Mouse (Mus musculus): ENCODE data around the gene Chtop. TPM values are rescaled to one million over a fixed set of nuclear protein-coding genes. Genes with fewer than 3 reads are reported as not detected.
A peak's percentile ranks its signal among the peaks of the same experiment; 100 is the strongest.

Chtop gene
- polyA plus RNA-seq, 1 experiment from 2014 or later = 72.2 TPM

GRCm38 (mm10) chr3:90540904-90541303 is 31.6 kb upstream of the Chtop start:
- H3K9ac ChIP-seq (ENCODE audit: low read length) = peak overlapping the region; percentile 38
- DNase-seq (ENCODE audit: low spot score) (no peak), ATAC-seq (ENCODE audit: low FRiP score, low TSS enrichment) (peak; percentile 35; the same call in 1 of the 2 replicates)
- peak overlapping the region; percentile 17; the same call in 1 of the 2 replicates for H3K4me3 ChIP-seq (ENCODE audit: low read depth, low read length)
- H3K36me3 ChIP-seq (ENCODE audit: control insufficient read depth, insufficient read depth, low read length) = no peaks in the 10 kb centered on the region
- no peaks in the 10 kb centered on the region for H3K4me1 ChIP-seq (replicated peaks; ENCODE audit: control insufficient read depth, insufficient read depth)
- H3K4me2 ChIP-seq (replicated peaks; ENCODE audit: low read depth) = peak overlapping the region; percentile 36
- no peaks in the 10 kb centered on the region for H3K9me3 ChIP-seq (ENCODE audit: control insufficient read depth, low read length)
- TF ChIP-seq EP300 (optimal IDR thresholded peaks at IDR 0.05) (no peak), CTCF (IDR thresholded peaks at IDR 0.05; ENCODE audit: low read depth) (no peak)
- WGBS = 54% methylated on average over 4 of the region's 4 CpGs
- peak overlapping the region; percentile 74 for H3K27ac ChIP-seq (replicated peaks)
- H3K27me3 ChIP-seq (ENCODE audit: control insufficient read depth, insufficient read depth, low read length) = no peaks in the 10 kb centered on the region

DNA sequence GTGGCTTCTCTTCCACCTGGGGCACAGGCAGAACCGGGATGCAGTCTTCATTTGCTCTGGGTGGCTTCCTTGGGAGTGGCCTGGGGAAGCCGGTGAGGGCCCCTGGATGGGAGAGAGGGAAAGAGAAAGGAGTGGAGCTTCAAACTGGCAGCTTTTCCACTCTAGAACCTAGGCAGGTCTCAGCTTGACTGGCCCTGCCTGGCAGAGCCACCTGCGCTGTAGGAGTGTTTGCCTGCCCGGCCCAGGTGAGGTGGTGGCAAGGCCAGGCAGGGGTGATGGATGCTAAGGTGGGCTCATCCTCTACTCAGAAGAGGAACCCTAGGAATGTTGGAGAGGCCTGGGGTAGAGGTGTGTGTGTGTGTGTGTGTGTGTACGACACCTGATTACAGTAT is 28.6 kb upstream of the Chtop start:
- Histone ChIP-seq H3K36me3 (ENCODE audit: control insufficient read depth, insufficient read depth, low read length) (no peaks in the 10 kb centered on the region), H3K4me3 (ENCODE audit: low read depth, low read length) (peak overlapping the region; percentile 46), H3K9ac (ENCODE audit: low read length) (peak overlapping the region; percentile 63), H3K4me2 (replicated peaks; ENCODE audit: low read depth) (peak overlapping the region; percentile 68), H3K9me3 (ENCODE audit: control insufficient read depth, low read length) (no peaks in the 10 kb centered on the region), H3K27me3 (ENCODE audit: control insufficient read depth, insufficient read depth, low read length) (no peaks in the 10 kb centered on the region), H3K4me1 (replicated peaks; ENCODE audit: control insufficient read depth, insufficient read depth) (no peaks in the 10 kb centered on the region), H3K27ac (replicated peaks) (peak overlapping the region; percentile 95)
- TF ChIP-seq CTCF (IDR thresholded peaks at IDR 0.05; ENCODE audit: low read depth) (no peak), EP300 (optimal IDR thresholded peaks at IDR 0.05) (no peak)
- peak; percentile 54 for ATAC-seq (ENCODE audit: low FRiP score, low TSS enrichment)
- no peak for DNase-seq (ENCODE audit: low spot score)
- 56% methylated on average over 5 of the region's 5 CpGs for WGBS

DNA sequence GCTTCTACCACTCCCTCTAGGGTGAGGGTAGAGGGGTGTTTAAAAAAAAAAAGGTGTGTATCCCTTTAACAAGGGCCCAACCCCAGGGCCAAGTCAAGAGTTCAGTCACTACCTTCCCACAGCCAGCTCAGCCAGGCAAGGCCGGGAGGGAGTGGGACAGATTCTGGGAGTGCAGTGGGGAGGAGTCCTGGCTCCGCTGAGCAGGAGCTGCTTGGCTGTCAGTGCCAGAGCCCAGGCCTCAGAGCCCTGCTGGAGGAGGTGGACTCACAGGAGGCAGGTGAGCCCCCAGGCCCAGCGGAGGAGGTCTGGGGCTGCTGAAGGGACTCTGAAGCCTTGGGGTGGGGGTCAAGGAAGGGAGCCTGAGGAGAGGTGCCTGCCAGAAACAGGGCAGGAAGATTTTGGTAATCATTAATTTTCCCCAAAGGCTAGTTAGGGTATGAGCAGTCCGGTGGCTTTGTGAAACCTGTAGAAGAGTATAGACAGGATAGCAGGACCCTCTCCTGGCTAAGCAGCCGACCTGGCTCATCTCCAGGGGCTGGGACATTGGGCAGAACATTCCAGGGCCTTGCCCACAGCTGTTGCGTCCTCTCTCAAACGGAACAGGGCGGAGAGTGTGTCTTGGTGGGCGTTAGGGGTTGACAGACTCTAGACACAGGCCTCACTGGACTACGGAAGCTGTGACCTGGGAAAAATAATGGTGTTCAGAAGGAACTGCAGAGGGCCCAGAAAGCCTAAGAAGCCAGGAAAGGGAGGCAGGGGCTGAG is 28.0 kb upstream of the Chtop start, which contains the start of gene S100a16:
Gene S100a16 (plus strand): TSS at position 114 of the 764 bp plus-strand sequence.
- DNase-seq (ENCODE audit: low spot score) = peak; percentile 85
- no peaks in the 10 kb centered on the region for H3K27me3 ChIP-seq (ENCODE audit: control insufficient read depth, insufficient read depth, low read length)
- peak within 1 kb of the TSS; percentile 68 for H3K4me2 ChIP-seq (replicated peaks; ENCODE audit: low read depth)
- H3K4me3 ChIP-seq (ENCODE audit: low read depth, low read length) = peak within 1 kb of the TSS; percentile 46
- peak; percentile 90 for ATAC-seq (ENCODE audit: low FRiP score, low TSS enrichment)
- H3K9ac ChIP-seq (ENCODE audit: low read length) = peak within 1 kb of the TSS; percentile 63
- 22% methylated on average over 10 of the region's 10 CpGs for WGBS
- H3K4me1 ChIP-seq (replicated peaks; ENCODE audit: control insufficient read depth, insufficient read depth) = no peaks in the 10 kb centered on the region
- peak within 1 kb of the TSS; percentile 95 for H3K27ac ChIP-seq (replicated peaks)
- H3K9me3 ChIP-seq (ENCODE audit: control insufficient read depth, low read length) = no peaks in the 10 kb centered on the region
- H3K36me3 ChIP-seq (ENCODE audit: control insufficient read depth, insufficient read depth, low read length) = no peaks in the 10 kb centered on the region
- no peak; the same call in 1 of the 2 replicates for TF ChIP-seq CTCF (IDR thresholded peaks at IDR 0.05; ENCODE audit: low read depth)
- TF ChIP-seq EP300 (optimal IDR thresholded peaks at IDR 0.05) = no peak

- no peaks in the 10 kb centered on the region for H3K9me3 ChIP-seq (ENCODE audit: control insufficient read depth, low read length)
- WGBS = 70% methylated on average over 1 of the region's 1 CpGs
- no peak for TF ChIP-seq EP300 (optimal IDR thresholded peaks at IDR 0.05)
- no peak for TF ChIP-seq CTCF (IDR thresholded peaks at IDR 0.05; ENCODE audit: low read depth)
- ATAC-seq (ENCODE audit: low FRiP score, low TSS enrichment) (no peak), DNase-seq (ENCODE audit: low spot score) (no peak)
- H3K4me3 ChIP-seq (ENCODE audit: low read depth, low read length) = no peak overlapping the region
- no peaks in the 10 kb centered on the region for H3K27me3 ChIP-seq (ENCODE audit: control insufficient read depth, insufficient read depth, low read length)
- H3K9ac ChIP-seq (ENCODE audit: low read length) = no peak overlapping the region
- no peaks in the 10 kb centered on the region for H3K4me1 ChIP-seq (replicated peaks; ENCODE audit: control insufficient read depth, insufficient read depth)
- no peak overlapping the region for H3K27ac ChIP-seq (replicated peaks)
- no peaks in the 10 kb centered on the region for H3K36me3 ChIP-seq (ENCODE audit: control insufficient read depth, insufficient read depth, low read length)
- H3K4me2 ChIP-seq (replicated peaks; ENCODE audit: low read depth) = no peak overlapping the region
Measured at GRCm38 (mm10) chr3:90535446-90535845, 26.1 kb upstream of the Chtop start.

GRCm38 (mm10) chr3:90531713-90532112 is 22.4 kb upstream of the Chtop start:
- Histone ChIP-seq H3K9ac (ENCODE audit: low read length) (no peak overlapping the region), H3K4me2 (replicated peaks; ENCODE audit: low read depth) (no peak overlapping the region), H3K27me3 (ENCODE audit: control insufficient read depth, insufficient read depth, low read length) (no peaks in the 10 kb centered on the region), H3K9me3 (ENCODE audit: control insufficient read depth, low read length) (no peaks in the 10 kb centered on the region), H3K27ac (replicated peaks) (peak overlapping the region; percentile 61; the same call in 1 of the 2 replicates), H3K4me3 (ENCODE audit: low read depth, low read length) (no peak overlapping the region), H3K4me1 (replicated peaks; ENCODE audit: control insufficient read depth, insufficient read depth) (no peaks in the 10 kb centered on the region), H3K36me3 (ENCODE audit: control insufficient read depth, insufficient read depth, low read length) (no peaks in the 10 kb centered on the region)
- DNase-seq (ENCODE audit: low spot score) = no peak
- TF ChIP-seq CTCF (IDR thresholded peaks at IDR 0.05; ENCODE audit: low read depth) (no peak), EP300 (optimal IDR thresholded peaks at IDR 0.05) (no peak)
- no peak for ATAC-seq (ENCODE audit: low FRiP score, low TSS enrichment)
- WGBS = 51% methylated on average over 5 of the region's 5 CpGs

DNA sequence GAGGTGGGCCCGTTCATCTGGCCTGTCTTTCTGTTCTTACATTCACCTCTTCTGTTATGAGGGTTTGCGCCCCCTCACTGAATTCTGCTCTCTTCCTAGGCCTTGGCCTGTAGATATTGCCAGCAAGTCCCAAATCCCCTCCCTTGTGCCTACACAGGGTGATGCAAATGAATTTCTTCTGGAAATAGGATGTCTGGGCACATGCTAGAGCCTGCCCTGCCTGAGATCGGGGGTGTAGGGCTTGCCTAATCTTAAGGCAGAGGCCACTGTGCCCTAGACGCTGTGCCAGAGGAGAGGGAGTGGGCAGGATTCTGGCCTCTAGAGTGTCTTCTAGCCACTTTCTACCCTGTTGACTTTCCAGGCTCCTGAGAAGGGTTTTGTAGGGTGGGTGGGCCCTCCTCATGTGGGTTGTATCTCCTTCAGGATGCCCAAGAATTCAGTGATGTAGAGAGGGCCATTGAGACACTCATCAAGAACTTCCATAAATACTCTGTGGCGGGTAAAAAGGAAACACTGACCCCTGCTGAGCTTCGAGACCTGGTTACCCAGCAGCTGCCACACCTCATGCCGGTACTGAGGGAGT is 18.1 kb upstream of the Chtop start:
- H3K9ac ChIP-seq (ENCODE audit: low read length) = peak overlapping the region; percentile 51
- peak overlapping the region; percentile 37 for H3K4me3 ChIP-seq (ENCODE audit: low read depth, low read length)
- WGBS = 68% methylated on average over 7 of the region's 7 CpGs
- H3K36me3 ChIP-seq (ENCODE audit: control insufficient read depth, insufficient read depth, low read length) = no peaks in the 10 kb centered on the region
- H3K27me3 ChIP-seq (ENCODE audit: control insufficient read depth, insufficient read depth, low read length) = no peaks in the 10 kb centered on the region
- ATAC-seq (ENCODE audit: low FRiP score, low TSS enrichment) (no peak), DNase-seq (ENCODE audit: low spot score) (no peak)
- no peaks in the 10 kb centered on the region for H3K9me3 ChIP-seq (ENCODE audit: control insufficient read depth, low read length)
- TF ChIP-seq EP300 (optimal IDR thresholded peaks at IDR 0.05) = no peak
- no peak for TF ChIP-seq CTCF (IDR thresholded peaks at IDR 0.05; ENCODE audit: low read depth)
- H3K4me2 ChIP-seq (replicated peaks; ENCODE audit: low read depth) = peak overlapping the region; percentile 46
- no peaks in the 10 kb centered on the region; the same call in 1 of the 2 replicates for H3K4me1 ChIP-seq (replicated peaks; ENCODE audit: control insufficient read depth, insufficient read depth)
- H3K27ac ChIP-seq (replicated peaks) = peak overlapping the region; percentile 88

All from stomach, postnatal 0 days (tissue).